Mouse (Mus musculus): ENCODE measurements around the gene Spata2. TPM values are rescaled to one million over a fixed set of nuclear protein-coding genes. Genes with fewer than 3 reads are reported as not detected.

Gene Spata2
- total and polyA plus RNA-seq, 2 experiments from 2014 or later, result 27.6 to 39.2 TPM

- no peak for DNase-seq (ENCODE audit: low spot score)
- no peaks in the 10 kb centered on the region for H3K9me3 ChIP-seq (ENCODE audit: low read length)
- peaks cover 23% of the 10 kb centered on the region for H3K36me3 ChIP-seq (ENCODE audit: insufficient read depth, low read length)
- no peak overlapping the region for H3K9ac ChIP-seq (replicated peaks; ENCODE audit: low read length, poor library complexity, severe bottlenecking)
- TF ChIP-seq CTCF (IDR thresholded peaks at IDR 0.05), result no peak
- H3K27me3 ChIP-seq (ENCODE audit: insufficient read depth, low read length), result no peaks in the 10 kb centered on the region
- 89% methylated on average over 7 of the region's 7 CpGs for WGBS
- ATAC-seq (ENCODE audit: low FRiP score), result no peak
- H3K27ac ChIP-seq (ENCODE audit: low read depth, low read length), result no peak overlapping the region
- no peak overlapping the region for H3K4me2 ChIP-seq (ENCODE audit: low read depth, low read length, poor library complexity, severe bottlenecking)
- no peak overlapping the region for H3K4me3 ChIP-seq (ENCODE audit: low read depth, low read length)
- no peaks in the 10 kb centered on the region for H3K4me1 ChIP-seq (ENCODE audit: insufficient read depth, low read length)
Observed at GRCm38 (mm10) chr2:167431418-167431776, 61.3 kb downstream of the Spata2 start.

Other genes with a start within 250 kb of the Spata2 start
- gene B4galt5, start 143.7 kb downstream of the Spata2 start, total RNA-seq (2014; rRNA removed), result 64.1 and 88.3 TPM in 2 replicates
- 29.1 and 35.6 TPM in 2 replicates for gene B4galt5, start 143.7 kb downstream of the Spata2 start, polyA plus RNA-seq (2015; fragmentation: Nextera tagmentation; extraction: Ambion mirVana)
- 30.6 and 36.2 TPM in 2 replicates for gene Slc9a8, start 71.2 kb downstream of the Spata2 start, total RNA-seq (2014; rRNA removed)
- 17.9 TPM in 2 replicates for gene Slc9a8, start 71.2 kb downstream of the Spata2 start, polyA plus RNA-seq (2015; fragmentation: Nextera tagmentation; extraction: Ambion mirVana)
- gene Rnf114, start 242 bp downstream of the Spata2 start, total RNA-seq (2014; rRNA removed), result 78.2 and 83.4 TPM in 2 replicates
- gene Rnf114, start 242 bp downstream of the Spata2 start, polyA plus RNA-seq (2015; fragmentation: Nextera tagmentation; extraction: Ambion mirVana), result 84.2 and 84.9 TPM in 2 replicates
- gene Snai1, start 45.3 kb upstream of the Spata2 start, total RNA-seq (2014; rRNA removed), result 0.28 and 0.71 TPM in 2 replicates
- gene Snai1, start 45.3 kb upstream of the Spata2 start, polyA plus RNA-seq (2015; fragmentation: Nextera tagmentation; extraction: Ambion mirVana), result 3.8 and 5.1 TPM in 2 replicates
- gene Ube2v1, start 139.2 kb upstream of the Spata2 start, total RNA-seq (2014; rRNA removed), result 191 and 233 TPM in 2 replicates
- gene Ube2v1, start 139.2 kb upstream of the Spata2 start, polyA plus RNA-seq (2015; fragmentation: Nextera tagmentation; extraction: Ambion mirVana), result 402 and 414 TPM in 2 replicates
- not detected in 2 replicates for gene Gm20431, start 168.6 kb upstream of the Spata2 start, total RNA-seq (2014; rRNA removed)
- 11.2 and 12.0 TPM in 2 replicates for gene Gm20431, start 168.6 kb upstream of the Spata2 start, polyA plus RNA-seq (2015; fragmentation: Nextera tagmentation; extraction: Ambion mirVana)
- gene Cebpb, start 196.0 kb upstream of the Spata2 start, total RNA-seq (2014; rRNA removed), result 5.8 and 8.0 TPM in 2 replicates
- gene Cebpb, start 196.0 kb upstream of the Spata2 start, polyA plus RNA-seq (2015; fragmentation: Nextera tagmentation; extraction: Ambion mirVana), result 4.4 and 5.4 TPM in 2 replicates
- gene Tmem189, start 196.9 kb upstream of the Spata2 start, total RNA-seq (2014; rRNA removed), result 45.5 and 65.9 TPM in 2 replicates
- gene Tmem189, start 196.9 kb upstream of the Spata2 start, polyA plus RNA-seq (2015; fragmentation: Nextera tagmentation; extraction: Ambion mirVana), result 33.5 and 35.3 TPM in 2 replicates

All from midbrain, postnatal 0 days (tissue).